Mouse (Mus musculus) hindbrain, embryonic 14.5 days (tissue): ENCODE data around the gene Txnrd2. TPM values are rescaled to one million over a fixed set of nuclear protein-coding genes. Genes with fewer than 3 reads are reported as not detected.

Experiments used
- ATAC-seq: fragments of 200-750 bp; cut with Nextera tagmentation; 2 replicates; pipeline ENCODE4 v1.8.0; 2017; ENCODE audit warnings: moderate number of reproducible peaks, mild to moderate bottlenecking, moderate TSS enrichment, moderate library complexity; ENCODE audit not compliant: low FRiP score
- DNase-seq: peaks from one replicate; pipeline ENCODE4 v3.0.0-alpha.2; 2015; ENCODE audit warnings: low spot score
- H3K27ac ChIP-seq: fragments of 300-500 bp; sonication (generic); 2 replicates; pipeline ENCODE4 v1.5.1; 2014; ENCODE audit warnings: mild to moderate bottlenecking, moderate library complexity
- H3K27me3 ChIP-seq: fragments of 300-500 bp; sonication (generic); 2 replicates; pipeline ENCODE4 v1.6.1; 2014; ENCODE audit warnings: mild to moderate bottlenecking, low read length, mixed read lengths; ENCODE audit not compliant: control insufficient read depth, insufficient read depth
- H3K36me3 ChIP-seq: fragments of 300-500 bp; sonication (generic); replicated peaks from 2 replicates; pipeline ENCODE4 v1.6.1; 2014; ENCODE audit not compliant: control insufficient read depth, insufficient read depth
- H3K4me1 ChIP-seq: fragments of 300-500 bp; sonication (generic); replicated peaks from 2 replicates; pipeline ENCODE4 v1.6.1; 2014; ENCODE audit warnings: antibody characterized with exemption, low read length, mixed read lengths; ENCODE audit not compliant: control insufficient read depth, insufficient read depth
- H3K4me2 ChIP-seq: fragments of 300-500 bp; sonication (generic); replicated peaks from 2 replicates; pipeline ENCODE4 v1.6.1; 2014; ENCODE audit warnings: mild to moderate bottlenecking, moderate library complexity
- H3K4me3 ChIP-seq: fragments of 300-500 bp; sonication (generic); replicated peaks from 2 replicates; pipeline ENCODE4 v1.5.1; 2014; ENCODE audit warnings: mild to moderate bottlenecking, low read length
- H3K9ac ChIP-seq: fragments of 300-500 bp; sonication (generic); 2 replicates; pipeline ENCODE4 v1.6.1; 2014
- H3K9me3 ChIP-seq: fragments of 300-500 bp; sonication (generic); 2 replicates; pipeline ENCODE4 v1.6.1; 2016; ENCODE audit warnings: low read length; ENCODE audit not compliant: control insufficient read depth
- whole genome bisulfite sequencing: fragments of 180-500 bp; shearing (Covaris S2); extraction: QIAGEN DNeasy Blood & Tissue Kit; methylation state at CpG from one replicate; pipeline ENCODE4 v1.1.7; 2014; 5-methylcytosine and 5-hydroxymethylcytosine counted together
- polyA plus RNA-seq: library from polyadenylated mRNA; unstranded; fragments of >200 nt; fragmentation: Nextera tagmentation; extraction: Ambion mirVana; gene quantifications from 2 replicates; pipeline ENCODE4 v1.2.1, GENCODE M21; 2014

The Txnrd2 gene
- polyA plus RNA-seq, 1 experiment from 2014 or later = 26.0 TPM

DNA sequence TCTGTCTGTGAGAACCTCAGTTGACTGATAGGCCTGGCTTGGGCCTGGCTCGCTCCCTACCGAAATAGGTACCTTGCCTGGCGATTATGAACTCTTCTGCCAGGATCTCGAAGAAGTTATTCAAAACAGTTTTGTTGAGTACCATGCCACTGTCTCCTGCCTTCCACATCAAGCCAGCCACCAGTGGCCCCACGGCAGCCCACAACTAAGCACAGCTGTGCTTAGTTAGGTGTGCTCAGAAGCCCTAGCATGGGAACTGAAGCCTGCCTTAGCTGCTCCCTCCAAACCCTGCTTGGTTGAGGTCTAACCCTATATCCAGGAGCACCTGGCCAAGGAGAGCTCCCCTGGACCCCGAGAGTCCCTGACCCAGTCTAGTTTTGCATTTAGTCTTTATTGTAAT is 75.3 kb downstream of the Txnrd2 start:
- DNase-seq (no peak), ATAC-seq (no peak)
- no peak overlapping the region for H3K4me3 ChIP-seq
- H3K9ac ChIP-seq = no peak overlapping the region
- H3K4me1 ChIP-seq = peaks cover 17% of the 10 kb centered on the region
- 96% methylated on average over 6 of the region's 6 CpGs for WGBS
- no peaks in the 10 kb centered on the region for H3K27me3 ChIP-seq
- no peaks in the 10 kb centered on the region for H3K9me3 ChIP-seq
- no peak overlapping the region for H3K27ac ChIP-seq
- peaks cover 26% of the 10 kb centered on the region for H3K36me3 ChIP-seq
- H3K4me2 ChIP-seq = no peak overlapping the region

DNA sequence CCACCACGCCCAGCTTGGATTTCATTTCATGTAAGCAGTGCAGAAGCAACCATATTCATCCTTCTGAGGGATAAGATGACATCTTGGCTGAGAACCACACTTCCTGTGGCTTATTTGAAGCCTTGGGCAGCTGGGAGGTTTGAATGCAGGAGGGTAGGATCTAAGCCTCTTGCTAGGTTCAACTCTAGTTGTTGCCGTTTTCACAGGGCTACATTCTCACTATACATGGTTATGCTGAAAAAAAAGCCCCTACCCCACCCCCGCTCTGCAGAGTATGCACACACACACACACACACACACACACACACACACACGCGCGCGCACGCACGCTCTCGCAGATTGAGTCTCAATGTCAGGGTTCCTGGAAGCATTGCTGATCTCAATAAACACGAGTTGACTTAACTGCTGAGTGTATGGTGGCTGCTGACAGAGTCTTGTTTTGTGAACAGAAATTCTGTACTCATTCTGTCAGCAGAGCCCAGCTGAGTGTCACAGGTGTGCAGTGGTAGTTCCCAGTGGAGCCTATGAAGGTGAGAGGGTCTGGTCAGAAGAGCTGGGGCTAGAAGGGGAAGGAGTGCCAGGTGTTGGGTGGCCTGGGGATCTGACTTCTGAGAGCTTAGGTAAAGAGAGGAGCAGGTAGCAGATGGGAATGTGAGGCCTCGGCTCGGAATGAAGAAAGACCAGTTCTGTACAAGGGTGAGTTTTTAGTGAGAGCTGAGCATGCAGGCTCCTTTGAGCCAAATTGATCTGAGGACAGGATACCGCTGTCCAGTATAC is 77.6 kb downstream of the Txnrd2 start:
- no peak overlapping the region for H3K27ac ChIP-seq
- no peak overlapping the region for H3K4me3 ChIP-seq
- no peaks in the 10 kb centered on the region for H3K27me3 ChIP-seq
- WGBS = 94% methylated on average over 14 of the region's 14 CpGs
- peaks cover 11% of the 10 kb centered on the region for H3K4me1 ChIP-seq
- H3K4me2 ChIP-seq = no peak overlapping the region
- ATAC-seq (no peak), DNase-seq (no peak)
- no peaks in the 10 kb centered on the region for H3K9me3 ChIP-seq
- H3K9ac ChIP-seq = no peak overlapping the region
- H3K36me3 ChIP-seq = peaks cover 26% of the 10 kb centered on the region

DNA sequence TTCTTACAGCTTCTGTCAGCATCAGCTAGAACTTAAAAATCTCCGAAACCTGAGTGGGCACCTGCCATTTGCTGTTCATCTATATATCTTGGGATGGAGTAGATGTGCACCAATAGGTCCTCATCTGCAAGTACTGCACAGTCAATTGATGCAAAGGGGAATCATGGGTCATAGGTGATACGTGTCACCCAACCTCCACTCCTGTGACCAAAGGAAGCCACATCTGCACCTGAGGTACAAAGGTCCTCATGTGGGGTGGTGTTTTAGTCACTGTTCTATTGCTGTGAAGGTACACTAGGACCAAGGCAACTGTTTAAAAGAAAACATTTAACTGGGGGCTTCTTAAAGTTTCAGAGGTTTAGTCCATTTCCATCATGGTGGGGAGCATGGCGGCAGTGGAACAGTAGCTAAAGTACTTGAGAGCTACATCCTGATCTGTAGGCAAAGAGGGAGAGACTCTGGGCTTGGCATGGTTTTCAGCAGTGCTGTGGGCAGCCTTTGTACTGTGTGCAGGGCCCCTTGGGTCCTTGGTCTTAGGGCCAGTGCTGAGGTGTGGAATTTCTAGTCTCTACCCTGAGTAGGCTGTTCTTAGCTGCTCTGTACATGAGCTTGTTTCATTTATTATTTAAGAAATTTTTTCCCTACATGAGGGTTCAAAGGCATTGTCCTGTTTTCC is 80.5 kb downstream of the Txnrd2 start:
- Histone ChIP-seq H3K36me3 (peaks cover 17% of the 10 kb centered on the region), H3K4me2 (no peak overlapping the region), H3K9me3 (no peaks in the 10 kb centered on the region), H3K27me3 (no peaks in the 10 kb centered on the region), H3K27ac (no peak overlapping the region), H3K9ac (no peak overlapping the region), H3K4me3 (no peak overlapping the region), H3K4me1 (no peaks in the 10 kb centered on the region)
- WGBS = 97% methylated on average over 3 of the region's 3 CpGs
- no peak for DNase-seq
- no peak for ATAC-seq

DNA sequence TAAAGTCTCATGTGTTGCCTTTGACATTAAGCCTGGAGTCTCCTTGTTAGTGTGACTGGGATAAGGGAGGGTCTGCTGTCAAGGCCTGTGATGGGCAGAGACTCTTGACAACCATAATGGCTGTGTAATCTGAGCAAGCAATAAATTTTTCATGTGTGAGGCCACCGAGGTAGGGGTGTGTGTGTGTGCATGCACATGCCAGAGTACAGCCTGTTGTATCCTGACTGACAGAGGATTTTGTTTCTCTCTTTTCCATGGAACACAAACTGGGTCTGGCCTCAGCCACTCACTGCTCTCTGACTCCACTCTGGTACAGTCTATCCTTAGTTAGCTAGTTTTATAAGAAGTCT is 81.0 kb downstream of the Txnrd2 start:
- WGBS = 70% methylated on average over 1 of the region's 1 CpGs
- Histone ChIP-seq H3K9me3 (no peaks in the 10 kb centered on the region), H3K36me3 (peaks cover 12% of the 10 kb centered on the region), H3K27me3 (no peaks in the 10 kb centered on the region), H3K4me2 (no peak overlapping the region), H3K9ac (no peak overlapping the region), H3K27ac (no peak overlapping the region), H3K4me1 (no peaks in the 10 kb centered on the region), H3K4me3 (no peak overlapping the region)
- DNase-seq = no peak
- no peak for ATAC-seq

DNA sequence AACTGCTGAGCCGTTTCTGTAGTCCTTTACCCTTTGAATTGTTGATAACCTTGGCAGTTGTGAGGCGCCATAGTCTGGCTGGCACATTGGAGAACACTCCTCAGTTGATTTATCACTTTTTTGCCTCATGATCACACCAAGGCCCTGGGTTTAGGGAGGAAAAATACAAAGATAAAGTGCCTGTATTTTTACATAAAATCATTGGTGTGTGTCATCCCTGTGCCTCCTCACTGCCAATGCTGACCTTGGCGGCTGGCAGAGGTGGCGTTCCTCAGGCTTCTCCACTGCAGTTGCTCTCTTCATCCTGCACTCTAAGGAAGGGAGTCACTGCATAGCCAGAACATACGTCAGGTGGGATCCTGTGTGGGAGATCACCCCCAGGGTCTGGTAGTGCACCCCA is 85.6 kb downstream of the Txnrd2 start:
- Histone ChIP-seq H3K4me1 (no peaks in the 10 kb centered on the region), H3K4me2 (no peak overlapping the region), H3K4me3 (no peak overlapping the region), H3K27ac (no peak overlapping the region), H3K36me3 (no peaks in the 10 kb centered on the region), H3K9ac (no peak overlapping the region), H3K27me3 (no peaks in the 10 kb centered on the region), H3K9me3 (no peaks in the 10 kb centered on the region)
- ATAC-seq (no peak), DNase-seq (no peak)
- 87% methylated on average over 5 of the region's 5 CpGs for WGBS

DNA sequence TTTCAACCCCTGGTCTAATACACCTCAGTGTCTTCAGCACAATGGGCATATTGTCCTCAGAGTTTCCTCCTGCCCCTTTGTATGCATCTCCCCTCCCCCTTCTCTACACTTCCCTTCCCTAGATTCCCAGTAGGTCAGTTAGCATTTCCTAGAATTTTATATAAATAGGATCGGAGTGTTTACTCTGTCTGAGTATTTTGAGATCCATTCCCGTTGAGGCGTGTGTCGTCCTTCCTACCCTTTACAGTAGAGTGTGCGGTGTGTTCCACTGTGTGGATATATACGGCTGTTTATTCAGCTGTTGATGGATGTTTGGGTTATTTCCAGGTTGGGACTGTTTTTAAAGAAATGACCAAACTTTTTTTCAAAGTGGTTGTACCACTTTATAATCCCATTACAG is 87.3 kb downstream of the Txnrd2 start:
- Histone ChIP-seq H3K27ac (no peak overlapping the region), H3K4me1 (no peaks in the 10 kb centered on the region), H3K4me3 (no peak overlapping the region), H3K9me3 (no peaks in the 10 kb centered on the region), H3K27me3 (no peaks in the 10 kb centered on the region), H3K4me2 (no peak overlapping the region), H3K36me3 (no peaks in the 10 kb centered on the region), H3K9ac (no peak overlapping the region)
- ATAC-seq (no peak), DNase-seq (no peak)
- 83% methylated on average over 6 of the region's 6 CpGs for WGBS

DNA sequence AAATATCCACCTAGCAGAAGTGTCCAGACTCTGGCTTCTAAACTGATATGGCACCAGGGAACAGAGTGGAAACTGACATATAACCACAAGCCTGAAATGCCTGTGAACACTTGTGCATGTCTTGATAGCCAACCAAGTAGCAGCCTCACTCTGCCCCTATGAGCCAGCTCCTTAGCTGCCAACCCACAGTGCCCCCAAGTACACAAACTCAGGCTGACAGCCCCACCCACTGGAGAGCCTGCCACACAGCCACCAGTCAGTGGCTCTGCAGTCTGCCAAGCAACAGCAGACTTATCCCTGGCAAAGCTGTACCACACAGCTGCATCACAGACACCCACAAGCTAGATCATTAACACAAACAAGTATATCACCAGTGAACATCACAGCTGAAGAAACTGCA is 91.9 kb downstream of the Txnrd2 start:
- Histone ChIP-seq H3K4me1 (no peaks in the 10 kb centered on the region), H3K27me3 (no peaks in the 10 kb centered on the region)
- DNase-seq = no peak

DNA sequence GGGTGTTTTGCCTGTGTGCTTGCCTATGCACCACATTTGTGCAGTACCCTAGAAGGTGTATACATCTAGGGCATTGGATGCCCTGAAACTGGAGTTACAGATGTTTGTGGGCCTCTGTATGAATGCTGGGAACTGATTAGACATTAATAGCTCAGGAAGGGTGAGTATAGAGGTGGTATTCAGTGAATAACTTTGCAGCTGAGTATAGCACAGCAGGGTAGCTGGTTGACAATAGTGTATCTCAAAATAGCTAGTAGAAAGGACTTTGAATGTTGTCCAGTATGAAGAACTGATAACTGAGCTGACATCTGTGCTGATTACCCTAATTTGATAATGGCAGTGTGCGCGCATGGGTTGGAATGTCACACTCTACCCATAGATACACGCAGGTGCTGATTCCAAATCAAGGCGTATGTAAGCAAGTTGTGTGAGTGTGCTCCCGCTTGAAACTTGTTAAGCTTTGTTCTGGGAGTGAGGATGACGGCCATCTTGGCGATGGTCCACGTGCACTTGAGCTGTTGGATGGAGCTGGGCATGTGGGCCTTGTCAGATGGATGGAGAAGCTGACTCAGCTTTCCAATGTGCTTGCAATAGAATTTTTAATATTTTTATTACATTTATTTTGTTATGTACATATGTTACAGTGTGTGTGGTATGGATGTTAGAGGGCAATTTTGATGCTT is 97.5 kb downstream of the Txnrd2 start:
- DNase-seq = no peak
- Histone ChIP-seq H3K9me3 (no peaks in the 10 kb centered on the region), H3K36me3 (no peaks in the 10 kb centered on the region), H3K9ac (no peak overlapping the region), H3K27me3 (no peaks in the 10 kb centered on the region), H3K4me3 (no peak overlapping the region), H3K27ac (no peak overlapping the region), H3K4me1 (no peaks in the 10 kb centered on the region), H3K4me2 (no peak overlapping the region)
- WGBS = 93% methylated on average over 8 of the region's 8 CpGs
- no peak for ATAC-seq

More for the DNA sequence above, 91.9 kb downstream of the Txnrd2 start:
- H3K36me3 ChIP-seq = no peaks in the 10 kb centered on the region
- H3K4me2 ChIP-seq = no peak overlapping the region
- no peak overlapping the region for H3K9ac ChIP-seq
- H3K9me3 ChIP-seq = no peaks in the 10 kb centered on the region
- no peak overlapping the region for H3K4me3 ChIP-seq
- no peak for ATAC-seq
- H3K27ac ChIP-seq = no peak overlapping the region

DNA sequence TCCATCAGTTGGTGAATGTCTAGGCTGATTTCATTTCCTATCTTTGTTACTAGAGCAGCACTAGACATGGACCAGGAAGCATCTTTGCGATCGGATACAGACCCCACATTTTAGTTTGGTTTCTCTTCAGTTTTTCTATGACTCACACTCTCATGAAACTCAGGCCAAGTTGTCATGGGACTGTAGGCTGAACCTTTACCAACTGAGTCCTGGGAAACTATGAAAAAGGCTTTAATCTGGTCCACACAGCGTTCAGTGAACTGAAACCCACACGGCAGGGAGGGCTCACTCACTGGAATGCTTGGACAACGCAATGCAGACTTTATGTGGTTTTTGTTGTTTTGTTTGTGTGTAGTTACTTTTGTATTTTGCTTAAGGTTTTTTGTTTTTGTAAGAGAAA is 102.5 kb downstream of the Txnrd2 start:
- H3K27me3 ChIP-seq = no peaks in the 10 kb centered on the region
- H3K4me3 ChIP-seq = no peak overlapping the region
- ATAC-seq = no peak
- H3K4me1 ChIP-seq = no peaks in the 10 kb centered on the region
- H3K9me3 ChIP-seq = no peaks in the 10 kb centered on the region
- no peaks in the 10 kb centered on the region for H3K36me3 ChIP-seq
- H3K9ac ChIP-seq = no peak overlapping the region
- DNase-seq = no peak
- H3K27ac ChIP-seq = no peak overlapping the region
- no peak overlapping the region for H3K4me2 ChIP-seq
- WGBS = 87% methylated on average over 5 of the region's 5 CpGs
